19 mouse cellular contexts compared by ENCODE assay signal in the genomic region with DNA sequence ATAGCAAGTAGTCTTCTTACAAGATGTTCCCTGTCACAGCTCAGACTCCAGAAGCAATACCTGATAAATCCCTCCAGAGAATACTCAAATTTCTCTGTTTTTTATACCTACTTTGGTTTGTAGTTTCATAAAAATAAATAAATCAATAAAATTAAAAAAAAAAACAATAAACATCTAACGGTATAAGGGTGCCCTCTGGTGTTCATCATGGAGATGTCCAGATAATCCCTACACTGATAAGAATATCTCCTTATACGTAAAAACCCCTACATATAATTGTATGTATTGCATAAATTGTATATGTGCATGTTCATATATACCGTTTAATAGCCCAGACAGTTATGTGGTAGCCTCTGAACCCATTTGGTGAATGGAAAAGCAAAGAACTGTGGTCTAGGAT.
DNase-seq lines count a peak whose midpoint lies in the region; ATAC-seq and TF ChIP-seq lines count a peak whose summit lies in the region.
"Had no signal": no experiment of that assay in that cellular context is flagged by ENCODE, and none has a peak within 500 bp of the region (broad histone marks: within the 10 kb centered on the region; RNA-seq: fewer than 3 reads in every experiment).

No protein-coding gene starts in this region.

- H3K27ac ChIP-seq in forebrain, postnatal 0 days (ENCODE audit: low read depth, low read length) = no peak overlapping the region
- H3K27ac ChIP-seq in forebrain, embryonic 12.5 days = no peak overlapping the region
- no peak overlapping the region for H3K27ac ChIP-seq in left cerebral cortex, adult 2 months
- H3K27ac ChIP-seq: kidney, embryonic 15.5 days; limb, embryonic 10.5 days; liver, embryonic 13.5 days had no signal

- intact Hi-C loops in left cerebral cortex, adult 2 months (cut with DNase I) = loop anchor here (1.0 to 10.0 kb wide), 2 partner anchors 1158 to 1819 kb away; no protein-coding TSS in a partner anchor
- intact Hi-C loops in left cerebral cortex, postnatal 25 days (cut with DNase I) = loop anchor here (2.0 to 5.0 kb wide), 2 partner anchors 1127 to 1157 kb away; no protein-coding TSS in a partner anchor

- no peaks in the 10 kb centered on the region for H3K27me3 ChIP-seq in forebrain, postnatal 0 days (ENCODE audit: insufficient read depth, low read length)
- H3K27me3 ChIP-seq in forebrain, embryonic 12.5 days = no peaks in the 10 kb centered on the region
- H3K27me3 ChIP-seq: liver, embryonic 13.5 days had no signal

- H3K36me3 ChIP-seq in forebrain, postnatal 0 days (ENCODE audit: insufficient read depth) = no peaks in the 10 kb centered on the region
- H3K36me3 ChIP-seq in forebrain, embryonic 12.5 days (replicated peaks) = no peaks in the 10 kb centered on the region
- H3K36me3 ChIP-seq: kidney, embryonic 15.5 days; limb, embryonic 10.5 days; liver, embryonic 13.5 days had no signal

- H3K9me3 ChIP-seq in forebrain, postnatal 0 days (ENCODE audit: low read length) = no peaks in the 10 kb centered on the region
- no peaks in the 10 kb centered on the region for H3K9me3 ChIP-seq in forebrain, embryonic 12.5 days
- H3K9me3 ChIP-seq: kidney, embryonic 15.5 days; limb, embryonic 10.5 days; liver, embryonic 13.5 days had no signal

- ATAC-seq in forebrain, postnatal 0 days = no peak
- no peak for ATAC-seq in forebrain, embryonic 12.5 days (ENCODE audit: low FRiP score)
- ATAC-seq: midbrain, embryonic 16.5 days had no signal

- 24% methylated on average over 3 of the region's 3 CpGs for WGBS in forebrain, postnatal 0 days
- 33% methylated on average over 3 of the region's 3 CpGs for WGBS in forebrain, embryonic 12.5 days

- H3K4me3 ChIP-seq in forebrain, postnatal 0 days (ENCODE audit: low read depth, low read length) = no peak overlapping the region
- H3K4me3 ChIP-seq in forebrain, embryonic 12.5 days (replicated peaks) = no peak overlapping the region
- H3K4me3 ChIP-seq in left cerebral cortex, adult 2 months = no peak overlapping the region
- H3K4me3 ChIP-seq: erythroblast, embryonic 14.5 days; kidney, embryonic 15.5 days; limb, embryonic 10.5 days; liver, embryonic 13.5 days had no signal

- TF ChIP-seq CTCF in forebrain, postnatal 0 days (IDR thresholded peaks at IDR 0.05; ENCODE audit: low read depth) = peak; percentile 51
- peak; percentile 57 for TF ChIP-seq CTCF in left cerebral cortex, adult 2 months (IDR thresholded peaks at IDR 0.05)

- no peak overlapping the region for H3K4me2 ChIP-seq in forebrain, postnatal 0 days (ENCODE audit: low read depth)
- no peak overlapping the region for H3K4me2 ChIP-seq in forebrain, embryonic 12.5 days
- H3K4me2 ChIP-seq: kidney, embryonic 15.5 days; liver, embryonic 13.5 days had no signal

- no peaks in the 10 kb centered on the region for H3K4me1 ChIP-seq in forebrain, postnatal 0 days (ENCODE audit: insufficient read depth)
- H3K4me1 ChIP-seq in forebrain, embryonic 12.5 days = no peaks in the 10 kb centered on the region
- H3K4me1 ChIP-seq: kidney, embryonic 15.5 days; limb, embryonic 10.5 days; liver, embryonic 13.5 days had no signal

- H3K9ac ChIP-seq in forebrain, postnatal 0 days = no peak overlapping the region
- no peak overlapping the region for H3K9ac ChIP-seq in forebrain, embryonic 12.5 days
- H3K9ac ChIP-seq: kidney, embryonic 15.5 days; liver, embryonic 13.5 days had no signal

- DNase-seq in forebrain, postnatal 0 days = peak; percentile 16
- no peak for DNase-seq in left cerebral cortex, adult 2 months (ENCODE audit: extremely low spot score in 1 of 2, low spot score in 2 of 2)
- DNase-seq in left cerebral cortex, postnatal 25 days (ENCODE audit: low spot score in 2 of 2) = no peak
- DNase-seq in A20 (ENCODE audit: low read depth, low spot score) (peak; percentile 2), adipocyte (ENCODE audit: low spot score) (peak; percentile 12)
- DNase-seq in urinary bladder, postnatal 14 days (ENCODE audit: low spot score) = no peak
- no peak for DNase-seq in adrenal gland, adult 8-10 months
- DNase-seq: adrenal gland, postnatal 25 days; cerebellum, adult 8-10 months; gastrocnemius, postnatal 14 days; heart, postnatal 14 days; liver, embryonic 13.5 days; spleen, adult 18-20 months; thymus, adult 2 months had no signal

Comparison
In these comparisons a context has a peak if more than half of its experiments do, and no peak if none do; other contexts are left out.
1. DNase-seq: peak in forebrain, postnatal 0 days (single experiment), A20 (single experiment) and adipocyte (single experiment); none in left cerebral cortex, adult 2 months (0 of 2), left cerebral cortex, postnatal 25 days (0 of 2), urinary bladder, postnatal 14 days (single experiment) and adrenal gland, adult 8-10 months (single experiment).